Mouse (Mus musculus) liver, embryonic 12.5 days (tissue): ENCODE results near the gene Srl. TPM values are rescaled to one million over a fixed set of nuclear protein-coding genes. Genes with fewer than 3 reads are reported as not detected.

Source experiments
- polyA plus RNA-seq: library from polyadenylated mRNA; unstranded; fragments of >200 nt; fragmentation: Nextera tagmentation; extraction: Ambion mirVana; gene quantifications from 2 replicates; pipeline ENCODE4 v1.2.1, GENCODE M21; 2016

Gene Srl
- polyA plus RNA-seq, 1 experiment from 2014 or later, result 5.6 TPM

Other genes with a start within 250 kb of the Srl start
- 1.1 and 1.6 TPM in 2 replicates for gene Adcy9, start 121.3 kb downstream of the Srl start, polyA plus RNA-seq
- gene Tfap4, start 18.0 kb upstream of the Srl start, polyA plus RNA-seq, result 13.3 and 14.3 TPM in 2 replicates
- gene Glis2, start 52.9 kb upstream of the Srl start, polyA plus RNA-seq, result 6.1 and 7.3 TPM in 2 replicates
- 76.2 and 81.9 TPM in 2 replicates for gene Pam16, start 83.2 kb upstream of the Srl start, polyA plus RNA-seq
- 4.7 and 5.0 TPM in 2 replicates for gene Vasn, start 98.1 kb upstream of the Srl start, polyA plus RNA-seq
- 69.2 and 74.2 TPM in 2 replicates for gene Dnaja3, start 98.2 kb upstream of the Srl start, polyA plus RNA-seq
- 11.3 and 11.9 TPM in 2 replicates for gene Coro7, start 138.0 kb upstream of the Srl start, polyA plus RNA-seq
- gene Nmral1, start 177.5 kb upstream of the Srl start, polyA plus RNA-seq, result 50.0 and 53.0 TPM in 2 replicates
- 40.9 and 42.5 TPM in 2 replicates for gene Hmox2, start 184.5 kb upstream of the Srl start, polyA plus RNA-seq
- 24.9 and 25.7 TPM in 2 replicates for gene Cdip1, start 248.5 kb upstream of the Srl start, polyA plus RNA-seq